Mouse (Mus musculus) 3T3-L1 (cell line): ENCODE data around the gene Cacna1c.
"Not testable (repeated sequence)": the region's sequence is repeated elsewhere in the genome, so short reads cannot be mapped to it uniquely, and the experiment has no call there.

Experiments used
- DNase-seq: peaks from one replicate; pipeline ENCODE4 v3.0.0-alpha.2; 2015; ENCODE audit warnings: low read depth, low spot score

Gene Cacna1c

DNA sequence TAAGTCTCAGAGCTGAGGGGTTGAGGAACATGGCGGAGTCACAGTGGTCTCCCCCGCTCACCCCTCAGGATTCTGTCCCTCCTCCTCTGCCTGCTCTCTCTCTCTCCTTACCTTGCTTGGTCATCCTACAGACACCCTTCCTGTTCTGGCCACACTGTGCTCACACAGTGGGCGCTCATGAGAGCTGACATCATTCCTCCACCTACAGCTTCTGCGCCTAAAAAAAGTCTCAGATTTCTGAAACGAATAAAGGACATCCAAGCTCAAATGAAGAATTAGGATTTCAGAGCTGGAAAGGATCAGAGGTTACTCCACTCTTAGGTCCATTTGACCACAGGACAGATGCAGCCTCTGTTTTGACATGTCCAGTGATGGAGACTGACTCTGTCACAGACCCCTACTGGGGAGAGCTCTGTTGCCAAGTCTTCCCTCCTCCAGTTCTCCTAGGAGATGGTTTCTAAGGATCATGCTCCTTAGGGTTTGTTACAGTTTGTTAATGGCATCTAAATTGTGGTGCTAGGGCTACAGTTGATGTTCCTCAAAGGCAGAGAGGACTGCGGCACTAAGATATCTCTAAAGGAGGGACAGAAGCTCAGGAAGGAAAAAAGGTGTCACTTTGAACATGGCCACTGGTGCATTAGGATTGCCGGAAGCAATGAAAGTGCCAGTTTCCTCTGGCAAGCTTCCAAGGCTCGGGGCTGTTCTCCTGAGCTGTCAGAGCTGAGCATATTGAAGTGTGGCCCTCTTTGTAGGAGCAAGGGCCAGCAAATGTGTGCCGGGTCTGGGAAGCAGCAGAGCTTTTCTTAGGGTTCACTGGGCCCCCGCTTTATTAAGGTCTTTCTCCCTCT is 601.2 kb downstream of the Cacna1c start:
- no peak for DNase-seq

DNA sequence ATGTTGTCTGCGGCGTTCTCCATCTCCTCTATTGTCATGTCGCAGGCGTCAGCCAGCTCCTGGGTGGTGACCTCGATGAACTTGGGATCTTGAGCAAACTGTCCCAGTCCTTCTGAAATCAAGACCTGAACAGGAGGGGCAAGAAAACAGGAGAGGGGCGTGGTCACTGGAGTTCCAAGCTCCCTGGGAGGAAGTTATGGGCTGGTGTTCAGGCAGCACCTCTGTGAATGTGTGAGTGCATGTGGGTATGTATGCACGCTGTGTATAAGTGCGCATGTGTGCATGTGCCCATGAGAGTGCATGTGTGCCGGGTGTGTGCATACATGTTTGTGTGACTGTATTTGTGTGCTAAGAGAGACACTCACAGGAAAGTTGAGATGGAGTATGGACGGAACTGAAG is 602.1 kb downstream of the Cacna1c start:
- DNase-seq: no peak

DNA sequence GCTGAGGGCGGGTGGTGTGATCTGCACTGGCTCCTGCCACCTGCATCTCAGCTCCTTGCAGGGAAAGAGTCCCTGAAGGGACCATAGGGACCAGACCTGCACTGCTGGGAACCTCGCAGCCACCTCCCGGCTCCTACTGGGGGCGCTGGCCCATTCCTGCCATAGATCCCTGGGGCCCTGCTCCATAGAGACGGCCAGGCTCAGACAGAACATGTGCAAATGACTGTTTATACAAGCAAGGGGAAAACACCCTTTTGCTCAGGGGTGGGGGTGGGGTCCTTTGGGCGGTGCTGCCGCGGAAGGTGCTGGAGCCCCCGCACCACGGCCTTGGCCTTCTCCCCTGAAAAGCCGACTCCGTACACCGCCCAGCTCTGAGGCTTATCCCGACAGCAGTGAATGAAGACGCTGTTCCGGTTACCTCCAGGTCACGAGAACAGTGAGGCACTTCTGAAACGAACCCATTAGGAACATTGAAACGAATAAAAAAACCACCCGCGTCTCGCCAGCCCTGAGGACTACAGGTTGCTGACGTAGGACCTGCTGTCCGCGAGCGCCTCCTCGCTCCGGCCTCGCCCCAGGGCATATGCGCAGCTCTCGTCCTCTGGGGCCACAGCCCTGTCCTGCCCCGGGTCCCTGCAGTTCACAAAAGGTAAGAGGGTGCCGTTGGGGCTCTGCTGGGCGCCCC is 602.7 kb downstream of the Cacna1c start:
- DNase-seq: no peak

DNA sequence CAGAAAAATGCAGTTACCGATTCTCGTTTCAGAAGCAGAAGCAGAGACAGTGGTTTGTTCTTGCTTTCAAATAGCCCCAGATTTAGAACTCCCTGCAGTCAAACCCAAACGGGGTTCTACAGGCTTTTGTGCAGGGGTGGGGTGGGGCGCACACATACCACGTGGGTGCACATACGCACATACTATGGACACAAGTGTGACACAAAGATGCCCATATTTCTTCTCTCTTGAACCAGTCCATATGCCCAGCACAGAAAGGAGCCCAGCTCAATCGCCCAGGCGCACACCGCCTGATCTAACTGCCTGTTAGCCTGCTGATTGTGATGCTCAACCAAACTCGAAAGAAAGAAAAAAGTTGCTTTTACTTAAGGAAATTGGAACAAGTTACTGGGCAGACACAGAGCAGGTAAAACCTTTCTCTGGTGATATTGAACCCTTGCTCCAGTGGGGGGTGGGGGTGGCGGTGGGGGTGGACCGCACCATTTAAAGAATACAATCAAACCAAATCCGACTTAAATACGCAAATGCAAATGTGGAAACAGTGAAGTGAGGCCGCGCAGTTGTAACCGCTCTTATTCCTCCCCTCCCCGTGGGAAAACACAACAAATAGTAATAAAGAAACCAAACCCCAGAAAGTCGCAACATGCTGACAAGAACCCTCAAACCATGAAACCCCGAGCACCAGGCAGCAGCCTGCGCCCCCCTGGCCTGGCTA is 603.4 kb downstream of the Cacna1c start:
- DNase-seq: no peak

DNA sequence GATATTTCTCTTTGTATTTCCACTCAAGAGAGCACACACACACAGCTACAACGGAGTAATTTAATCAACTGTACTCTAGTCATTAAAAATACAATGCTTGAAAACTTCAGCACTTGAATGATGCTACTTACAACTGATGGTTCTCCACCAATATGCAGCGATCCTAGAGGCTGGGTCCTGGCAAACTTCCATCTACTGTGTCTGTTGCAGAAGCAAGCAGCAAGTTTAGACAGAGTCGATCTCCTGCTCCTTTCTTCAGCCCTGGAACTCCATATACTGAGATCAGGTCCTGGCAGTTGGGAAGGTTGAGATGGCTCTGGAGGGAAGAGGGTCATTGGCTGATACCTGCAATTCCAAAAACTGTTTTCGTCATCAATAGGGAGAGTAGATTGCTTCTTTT is 617.5 kb downstream of the Cacna1c start:
- DNase-seq: not testable (repeated sequence)

DNA sequence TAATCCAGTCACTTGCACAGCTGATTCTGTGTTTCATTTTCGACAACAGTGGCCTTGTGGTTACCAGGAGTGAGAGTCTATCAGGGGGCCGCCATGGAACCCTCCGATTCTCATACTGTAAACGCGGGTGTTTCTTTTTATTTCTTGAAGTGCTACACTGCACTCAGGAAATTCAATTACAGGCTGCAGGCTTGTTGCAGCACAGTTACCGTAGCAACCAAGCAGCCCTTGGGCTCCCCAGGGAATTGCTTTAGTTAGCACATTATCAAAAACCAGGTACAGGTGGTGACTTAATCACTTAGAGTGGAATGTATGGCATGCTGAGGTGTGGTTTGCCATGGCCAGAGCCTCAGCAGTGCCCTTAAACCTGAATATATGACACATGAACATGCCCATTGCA is 621.9 kb downstream of the Cacna1c start:
- DNase-seq: no peak

DNA sequence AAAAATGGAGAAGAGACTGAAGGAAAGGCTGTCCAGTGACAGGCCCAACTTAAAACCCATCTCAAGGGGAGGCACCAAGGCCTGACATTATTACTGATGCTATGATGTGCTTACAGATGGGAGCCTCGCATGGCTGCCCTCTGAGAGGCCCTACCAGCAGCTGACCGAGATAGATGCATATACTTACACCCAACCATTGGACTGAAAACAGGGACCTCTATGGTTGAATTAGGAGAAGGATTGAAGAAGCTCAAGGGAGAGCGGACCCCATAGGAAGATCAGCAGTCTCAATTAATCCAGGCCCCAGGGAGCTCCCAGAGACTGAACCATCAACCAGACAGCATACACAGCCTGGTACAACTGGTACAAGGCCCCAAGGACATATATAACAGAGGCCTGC is 628.4 kb downstream of the Cacna1c start:
- DNase-seq: no peak

DNA sequence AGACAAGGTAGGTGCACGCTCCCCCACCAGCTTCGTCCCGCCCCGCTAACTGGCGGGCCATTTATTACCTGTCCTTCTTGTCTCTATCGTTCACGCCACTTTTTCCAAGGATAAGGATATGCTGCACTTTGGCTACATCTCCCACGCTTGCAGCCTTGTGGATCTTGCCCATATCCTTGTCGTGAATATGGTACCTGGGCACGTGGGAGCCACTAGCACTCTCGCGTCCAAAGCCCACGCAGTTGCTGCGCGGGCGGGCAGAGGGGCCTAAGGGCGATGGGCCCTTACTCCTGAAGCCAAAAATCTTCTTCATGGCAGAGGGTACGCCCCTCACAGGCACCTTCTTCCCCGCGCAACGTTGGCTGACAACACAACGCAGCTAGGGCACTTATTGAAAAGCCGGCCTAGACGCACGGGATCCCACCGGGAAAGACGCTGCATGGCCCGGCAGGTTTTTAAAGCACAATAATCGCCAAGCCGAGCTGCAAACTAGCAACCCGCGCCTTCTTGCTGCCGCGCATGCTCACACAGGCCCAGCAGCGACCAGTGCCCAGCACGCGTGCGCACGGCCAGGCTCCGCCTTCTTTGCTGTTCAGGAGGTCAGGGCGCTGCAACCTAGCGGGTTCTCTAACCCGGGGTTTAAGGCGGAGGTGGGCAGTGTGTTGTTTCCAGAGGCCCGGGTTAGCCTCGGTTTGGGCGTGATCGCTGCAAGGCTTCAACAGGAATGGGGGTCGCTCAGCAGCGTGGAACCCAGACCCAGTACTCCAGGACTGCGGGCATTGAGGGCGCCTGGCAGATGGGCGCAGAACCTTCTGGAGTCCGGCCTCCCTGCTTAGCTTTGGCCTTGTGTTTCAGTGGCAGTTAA is 634.2 kb downstream of the Cacna1c start, which contains the start of gene Ankrd26:
Ankrd26 (minus strand) TSS at position 482 of the 865 bp plus-strand sequence.
- DNase-seq: peak; percentile 96

DNA sequence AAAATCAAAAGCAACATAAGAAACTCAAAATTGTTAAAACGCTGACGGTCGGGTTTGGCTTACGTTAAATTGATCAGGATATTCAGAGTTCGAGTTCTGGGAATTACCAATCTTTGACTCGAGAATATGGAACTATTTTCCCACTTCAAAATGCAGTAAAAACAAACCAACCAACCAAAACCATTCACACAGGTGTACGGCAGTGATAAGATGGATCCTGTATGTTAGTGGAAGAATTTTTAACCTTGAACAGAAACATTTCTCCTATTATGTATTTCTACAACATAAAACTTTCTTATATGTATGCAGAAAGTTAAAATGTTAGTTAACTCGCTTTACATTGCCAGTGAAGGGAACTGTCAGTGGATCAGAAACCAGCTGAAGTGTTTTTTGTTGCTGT is 635.0 kb downstream of the Cacna1c start:
- DNase-seq: no peak

DNA sequence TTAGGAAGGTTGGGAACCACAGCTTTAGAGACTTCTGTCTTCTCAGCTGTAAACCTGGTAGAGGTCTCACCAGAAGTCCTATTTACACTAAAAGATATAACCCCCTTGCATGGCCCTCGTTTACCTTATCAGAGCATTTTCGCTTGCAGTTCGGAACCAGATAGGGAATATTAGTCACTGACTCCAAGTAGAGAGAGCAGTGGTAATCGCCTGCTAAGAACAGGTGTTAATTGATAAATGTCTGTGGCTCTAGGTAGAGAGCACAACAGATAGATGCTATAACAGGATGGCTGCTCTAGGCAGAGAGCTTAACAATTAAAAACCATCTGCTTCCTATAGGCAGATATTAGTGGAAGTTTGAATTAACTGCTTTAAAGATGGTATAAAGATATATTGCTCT is 657.6 kb downstream of the Cacna1c start:
- DNase-seq: no peak
